8 mouse cellular contexts compared by ENCODE assay signal in the genomic region with DNA sequence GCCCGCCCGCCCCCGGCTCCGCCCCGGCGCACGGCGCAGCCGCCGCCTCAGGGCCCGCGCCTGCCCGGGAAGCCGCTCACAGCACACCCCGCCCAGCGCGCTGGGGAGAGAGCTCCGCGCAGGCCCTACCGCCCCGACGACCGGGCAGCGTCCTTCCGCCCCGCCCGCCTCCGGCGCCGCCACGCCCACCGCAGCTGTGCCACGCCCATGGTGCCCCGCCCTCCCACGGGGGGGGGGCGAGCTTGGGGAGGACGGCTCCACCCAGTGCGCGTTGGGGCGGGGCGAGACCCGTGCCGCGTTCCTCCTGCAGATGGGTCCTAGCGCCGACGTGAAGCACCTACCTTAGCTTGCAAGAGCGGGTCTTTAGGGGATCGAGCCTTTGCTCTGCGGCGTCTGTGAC. TPM values are rescaled to one million over a fixed set of nuclear protein-coding genes. Genes with fewer than 3 reads are reported as not detected.
DNase-seq lines count a peak whose midpoint lies in the region; ATAC-seq and TF ChIP-seq lines count a peak whose summit lies in the region.

Gene Usp12 (minus strand): TSS at position 154 of the 400 bp plus-strand sequence.

- intact Hi-C loops in heart, postnatal 25 days (cut with DNase I) = loop anchor here (5.0 kb wide), 1 partner anchor 43 kb away; no protein-coding TSS in a partner anchor

- no peaks in the 10 kb centered on the region for H3K27me3 ChIP-seq in forebrain, embryonic 15.5 days

- no peak for TF ChIP-seq CTCF in lung, adult 2 months (IDR thresholded peaks at IDR 0.05; ENCODE audit: insufficient read depth, low read length)

- H3K9ac ChIP-seq in forebrain, embryonic 15.5 days (replicated peaks) = peak within 1 kb of the TSS; percentile 86

- WGBS in forebrain, embryonic 15.5 days = under 1% methylated on average over 46 of the region's 51 CpGs
- 3% methylated on average over 21 of the region's 51 CpGs for WGBS in lung, adult 2 months

- peaks cover 27% of the 10 kb centered on the region for H3K4me1 ChIP-seq in forebrain, embryonic 15.5 days
- H3K4me1 ChIP-seq in lung, adult 2 months (ENCODE audit: control insufficient read depth, insufficient read depth, low read length) = peaks cover 18% of the 10 kb centered on the region

- no peak for TF ChIP-seq POLR2A in lung, adult 2 months (IDR thresholded peaks at IDR 0.05; ENCODE audit: borderline replicate concordance, extremely low read depth, low read depth, low read length)

- peak within 1 kb of the TSS; percentile 91 for H3K27ac ChIP-seq in forebrain, embryonic 15.5 days (replicated peaks)

- no peaks in the 10 kb centered on the region for H3K36me3 ChIP-seq in forebrain, embryonic 15.5 days

- H3K4me3 ChIP-seq in forebrain, embryonic 15.5 days = peak within 1 kb of the TSS; percentile 72
- peak within 1 kb of the TSS; percentile 57 for H3K4me3 ChIP-seq in lung, adult 2 months (replicated peaks; ENCODE audit: extremely low read depth, low read depth, low read length)

- ATAC-seq in forebrain, embryonic 15.5 days (replicated peaks) = peak; percentile 97
- peak; percentile 87 for ATAC-seq in neutrophil, adult 5-6 weeks (ENCODE audit: extremely low read depth, insufficient number of reproducible peaks, low FRiP score, poor library complexity, severe bottlenecking)

- H3K9me3 ChIP-seq in forebrain, embryonic 15.5 days = no peaks in the 10 kb centered on the region

- peak within 1 kb of the TSS; percentile 86 for H3K4me2 ChIP-seq in forebrain, embryonic 15.5 days (replicated peaks)

- DNase-seq in ES-CJ7 (ENCODE audit: low read depth, low spot score) = peak; percentile 97
- peak; percentile 99 for DNase-seq in cerebellum, adult 11 months
- peak; percentile 96 for DNase-seq in heart, postnatal 25 days (ENCODE audit: low spot score)
- peak; percentile 98 to 99 for DNase-seq in layer of hippocampus, adult 18-20 months (ENCODE audit: low spot score in 2 of 2)
- DNase-seq in lung, adult 2 months = peak; percentile 99
- peak; percentile 93 to 97 for DNase-seq in thymus, adult 18-20 months

RNA-seq across cellular contexts. Expression of gene Usp12, which starts in this region (rescaled TPM):
- 14.9 and 16.5 TPM in 2 replicates for polyA plus RNA-seq in forebrain, embryonic 15.5 days (2015; fragmentation: Nextera tagmentation; extraction: Ambion mirVana)
- 10 to 100 TPM; 15.3 to 16.6 TPM for total RNA-seq in heart, postnatal 25 days (2021)
- 10 to 100 TPM; 57.2 to 57.9 TPM for total RNA-seq in layer of hippocampus, adult 18-20 months (2021)
- 9.8 and 14.9 TPM in 2 replicates for polyA plus RNA-seq in lung, adult 2 months (2012; rRNA removed)
- total RNA-seq in neutrophil, adult 5-6 weeks (2017) = 42.4 and 51.3 TPM in 2 replicates

Comparison
In these comparisons a context has a peak if more than half of its experiments do, and no peak if none do; other contexts are left out.
1. Peak in every context shown above with its lines: DNase-seq, ATAC-seq, H3K4me3 ChIP-seq and H3K27ac ChIP-seq.